Mouse (Mus musculus): ENCODE data around the gene Cntnap1. TPM values are rescaled to one million over a fixed set of nuclear protein-coding genes. Genes with fewer than 3 reads are reported as not detected.

Gene Cntnap1
- total RNA-seq, 4 experiments from 2014 or later, result 157 to 185 (median 168) TPM

GRCm38 (mm10) chr11:101169301-101170107 is 819 bp upstream of the Cntnap1 start:
- DNase-seq (ENCODE audit: low spot score in 2 of 2), result no peak

- peak; percentile 94 to 98 for DNase-seq (ENCODE audit: low spot score in 2 of 2)
These were observed 688 bp downstream of the Cntnap1 start, which contains the start of gene Plekhh3 for GRCm38 (mm10) chr11:101170811-101171610. TSS of gene Plekhh3 (minus strand) at chr11:101171351.

- DNase-seq (ENCODE audit: low spot score in 2 of 2), result peak in 1 of 2 experiments; percentile 65
These were observed 1.6 kb downstream of the Cntnap1 start for GRCm38 (mm10) chr11:101171721-101172433.

GRCm38 (mm10) chr11:101172434-101172815 is 2.1 kb downstream of the Cntnap1 start:
- DNase-seq (ENCODE audit: low spot score in 2 of 2), result no peak

GRCm38 (mm10) chr11:101173112-101173511 is 2.8 kb downstream of the Cntnap1 start:
- DNase-seq (ENCODE audit: low spot score in 2 of 2), result no peak

- DNase-seq (ENCODE audit: low spot score in 2 of 2), result peak in 1 of 2 experiments; percentile 56
These were observed 3.5 kb downstream of the Cntnap1 start for GRCm38 (mm10) chr11:101173631-101174388.

- no peak for DNase-seq (ENCODE audit: low spot score in 2 of 2)
These were observed 4.0 kb downstream of the Cntnap1 start for GRCm38 (mm10) chr11:101174389-101174745.

- no peak for DNase-seq (ENCODE audit: low spot score in 2 of 2)
These were observed 4.7 kb downstream of the Cntnap1 start, which contains the start of gene Ccr10 for GRCm38 (mm10) chr11:101174851-101175628. TSS of gene Ccr10 (minus strand) at chr11:101175443.

- DNase-seq (ENCODE audit: low spot score in 2 of 2), result no peak
These were observed 5.4 kb downstream of the Cntnap1 start for GRCm38 (mm10) chr11:101175636-101176116.

- peak in 1 of 2 experiments; percentile 57 for DNase-seq (ENCODE audit: low spot score in 2 of 2)
These were observed 5.9 kb downstream of the Cntnap1 start for GRCm38 (mm10) chr11:101176117-101176691.

GRCm38 (mm10) chr11:101176933-101177773 is 6.8 kb downstream of the Cntnap1 start:
- DNase-seq (ENCODE audit: low spot score in 2 of 2), result peak in 1 of 2 experiments; percentile 77

GRCm38 (mm10) chr11:101178061-101179058 is 8.0 kb downstream of the Cntnap1 start:
- DNase-seq (ENCODE audit: low spot score in 2 of 2), result no peak

GRCm38 (mm10) chr11:101179306-101179705 is 9.0 kb downstream of the Cntnap1 start:
- no peak for DNase-seq (ENCODE audit: low spot score in 2 of 2)

- DNase-seq (ENCODE audit: low spot score in 2 of 2), result no peak
These were observed 9.9 kb downstream of the Cntnap1 start for GRCm38 (mm10) chr11:101180261-101180660.

GRCm38 (mm10) chr11:101180846-101181740 is 10.8 kb downstream of the Cntnap1 start:
- peak in 1 of 2 experiments; percentile 55 for DNase-seq (ENCODE audit: low spot score in 2 of 2)

- no peak for DNase-seq (ENCODE audit: low spot score in 2 of 2)
These were observed 11.6 kb downstream of the Cntnap1 start for GRCm38 (mm10) chr11:101181961-101182360.
